Mouse (Mus musculus) left cerebral cortex, postnatal 4 days (tissue): ENCODE data around the gene Gm10842. TPM values are rescaled to one million over a fixed set of nuclear protein-coding genes. Genes with fewer than 3 reads are reported as not detected.

ENCODE experiments used
- DNase-seq: peaks from one replicate; pipeline ENCODE4 v3.0.0-alpha.2; 2022
- intact Hi-C: fragments of 180-260 bp; cut with DNase I; formaldehyde crosslinking; loops from one replicate; pipeline ENCODE4 v1.15.1; 2025
- total RNA-seq, 2 experiments: library from RNA; stranded (reverse); gene quantifications; 2 replicates each; pipeline ENCODE4 v1.2.3; 2021

Gm10842 gene
- total RNA-seq, 2 experiments from 2014 or later: not detected

- no peak for DNase-seq
- intact Hi-C loops: no loop called here
Observed at GRCm38 (mm10) chr11:105152017-105152300, 5.3 kb downstream of the Gm10842 start.

DNA sequence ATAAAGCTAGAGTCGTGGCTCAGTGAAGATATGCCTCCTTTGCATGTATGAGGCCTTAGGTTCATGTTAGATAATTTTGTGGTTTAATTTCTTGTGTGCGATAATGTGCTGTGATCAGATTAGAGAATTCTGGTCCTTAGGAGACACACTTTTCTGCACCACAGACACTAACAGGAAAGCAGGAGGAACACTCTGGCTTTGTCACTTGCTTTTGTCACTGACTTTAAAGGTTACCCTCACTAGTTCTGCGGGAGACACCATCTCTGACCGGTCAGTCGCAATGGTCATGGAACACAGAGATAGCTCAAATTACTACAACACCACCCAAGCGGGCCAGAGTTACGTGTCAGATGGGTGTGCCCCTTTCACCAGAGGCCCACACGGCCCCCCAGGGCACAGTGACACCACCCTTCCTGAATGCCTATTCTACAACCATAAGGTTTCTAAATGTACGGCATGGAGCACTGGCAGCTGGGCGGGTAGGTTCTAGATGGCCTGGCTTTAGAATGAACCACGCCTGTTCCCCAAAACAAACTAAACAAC is 5.7 kb downstream of the Gm10842 start:
- no peak for DNase-seq
- intact Hi-C loops: no loop called here

DNA sequence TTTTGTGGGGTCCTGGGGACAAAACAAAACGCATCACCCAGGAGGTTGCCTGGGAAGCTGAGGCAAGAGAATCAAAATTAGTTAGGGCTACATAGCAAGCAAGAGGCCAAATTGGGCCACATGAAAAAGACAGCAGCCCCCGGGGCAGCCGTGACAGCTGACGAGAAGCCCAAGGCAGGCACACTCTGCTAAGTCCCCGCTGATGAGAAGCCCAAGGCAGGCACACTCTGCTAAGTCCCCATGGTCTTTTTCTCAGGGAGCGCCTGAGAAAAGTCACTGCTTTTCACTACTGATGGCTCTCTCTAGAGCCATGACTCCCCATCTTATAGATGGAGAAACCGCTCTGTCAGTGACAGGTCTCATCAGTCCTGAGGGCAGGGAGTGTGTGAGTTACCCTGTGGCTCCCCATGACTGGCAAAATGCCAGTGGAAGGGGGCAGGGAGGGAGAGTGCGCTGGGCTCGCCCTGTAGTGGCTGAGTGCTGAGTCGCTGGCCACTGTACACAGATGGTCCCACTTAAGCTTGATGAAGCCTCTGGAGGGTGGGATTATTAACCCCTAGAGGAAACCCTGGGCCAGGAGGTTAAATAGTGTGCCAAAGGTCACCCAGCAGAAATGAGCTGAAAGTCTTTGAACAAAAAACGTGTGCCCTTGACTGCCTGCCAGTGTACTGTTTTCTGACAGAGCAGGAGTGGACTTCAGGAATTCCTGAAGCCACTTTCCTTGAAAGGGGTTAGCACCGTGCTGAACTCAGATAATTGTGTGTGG is 6.6 kb downstream of the Gm10842 start:
- peak; percentile 56 for DNase-seq
- intact Hi-C loops: no loop called here

GRCm38 (mm10) chr11:105155915-105156314 is 9.2 kb downstream of the Gm10842 start:
- intact Hi-C loops: no loop called here
- no peak for DNase-seq

- intact Hi-C loops: no loop called here
- DNase-seq: no peak
Observed at GRCm38 (mm10) chr11:105156748-105157267, 10.1 kb downstream of the Gm10842 start.

- intact Hi-C loops: no loop called here
- no peak for DNase-seq
Observed at GRCm38 (mm10) chr11:105158047-105158446, 11.4 kb downstream of the Gm10842 start.

- DNase-seq: no peak
- intact Hi-C loops: no loop called here
Observed at GRCm38 (mm10) chr11:105159673-105160360, 13.1 kb downstream of the Gm10842 start.

- intact Hi-C loops: no loop called here
- no peak for DNase-seq
Observed at GRCm38 (mm10) chr11:105161411-105161810, 14.7 kb downstream of the Gm10842 start.

- DNase-seq: no peak
- intact Hi-C loops: no loop called here
Observed at GRCm38 (mm10) chr11:105164516-105165510, 18.1 kb downstream of the Gm10842 start.

GRCm38 (mm10) chr11:105166780-105167179 is 20.1 kb downstream of the Gm10842 start:
- no peak for DNase-seq
- intact Hi-C loops: no loop called here

DNA sequence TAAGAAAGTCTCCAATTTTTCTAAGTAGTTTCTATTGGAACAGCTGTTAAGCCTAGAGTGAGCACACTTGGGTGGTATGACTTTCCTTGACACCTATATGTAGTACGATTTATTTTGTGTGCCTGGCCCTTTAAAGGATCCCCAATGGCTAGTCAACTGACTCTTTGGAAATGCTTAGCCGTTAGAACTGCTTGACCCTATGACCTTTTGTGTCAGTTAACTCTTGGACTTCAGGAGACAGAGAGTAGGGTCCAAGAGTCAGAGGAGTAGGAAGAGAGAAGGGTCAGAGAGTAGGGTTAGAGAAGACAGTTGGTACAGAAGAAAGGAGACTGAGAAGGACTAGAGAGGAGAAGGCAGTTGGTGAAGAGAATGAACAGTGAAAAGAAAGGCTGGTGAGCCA is 31.8 kb downstream of the Gm10842 start, which contains the start of gene Tlk2:
TSS of gene Tlk2 (plus strand) at position 292 of the 400 bp plus-strand sequence.
- no peak for DNase-seq
- intact Hi-C loops: no loop called here

DNA sequence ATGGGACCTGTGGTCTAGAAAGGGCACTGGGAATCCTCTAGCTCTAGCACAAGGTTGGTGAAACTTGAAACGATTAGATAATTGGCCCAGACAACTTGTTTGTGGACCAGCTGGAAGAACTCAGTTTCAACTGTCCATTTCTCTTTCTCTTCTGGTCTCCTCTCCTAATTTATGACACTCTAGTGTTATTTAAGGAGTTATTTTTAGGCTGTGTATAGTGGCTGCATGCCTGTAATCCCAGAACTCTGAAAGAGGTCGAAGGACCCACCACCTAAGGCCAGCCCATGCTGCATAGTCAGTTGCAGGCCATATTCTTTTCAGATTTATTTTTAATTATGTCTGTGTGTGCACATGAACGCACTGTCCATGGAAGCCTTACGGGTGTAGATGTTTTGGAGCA is 32.8 kb downstream of the Gm10842 start:
- DNase-seq: no peak
- intact Hi-C loops: no loop called here

GRCm38 (mm10) chr11:105180471-105181091 is 33.9 kb downstream of the Gm10842 start:
- intact Hi-C loops: no loop called here

GRCm38 (mm10) chr11:105181126-105181637 is 34.5 kb downstream of the Gm10842 start:
- intact Hi-C loops: no loop called here

More at GRCm38 (mm10) chr11:105180471-105181091, 33.9 kb downstream of the Gm10842 start:
- DNase-seq: peak; percentile 51

GRCm38 (mm10) chr11:105181689-105182460 is 35.2 kb downstream of the Gm10842 start:
- intact Hi-C loops: no loop called here

More at GRCm38 (mm10) chr11:105181126-105181637, 34.5 kb downstream of the Gm10842 start:
- DNase-seq: peak; percentile 98

DNA sequence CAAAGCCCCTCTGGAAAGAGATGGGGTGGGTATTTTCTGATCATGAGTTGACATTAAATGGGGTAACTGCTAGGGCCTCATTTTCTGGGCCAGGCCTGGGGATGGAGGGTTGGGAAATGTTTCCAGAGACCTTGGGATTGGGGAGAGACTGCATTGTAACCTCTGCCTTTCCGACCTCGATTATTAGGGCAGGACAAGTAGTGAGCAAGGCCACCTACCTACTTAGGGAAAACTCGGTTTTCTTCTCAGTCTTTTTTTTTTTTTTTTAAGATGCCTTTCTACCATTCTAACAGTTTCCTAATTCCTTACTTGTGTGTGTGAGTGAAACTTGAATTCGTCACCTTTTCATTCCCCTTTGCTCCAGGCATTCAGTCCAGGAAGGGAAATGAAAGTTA is 35.8 kb downstream of the Gm10842 start:
- intact Hi-C loops: no loop called here
- DNase-seq: no peak

More at GRCm38 (mm10) chr11:105181689-105182460, 35.2 kb downstream of the Gm10842 start:
- DNase-seq: peak; percentile 46

DNA sequence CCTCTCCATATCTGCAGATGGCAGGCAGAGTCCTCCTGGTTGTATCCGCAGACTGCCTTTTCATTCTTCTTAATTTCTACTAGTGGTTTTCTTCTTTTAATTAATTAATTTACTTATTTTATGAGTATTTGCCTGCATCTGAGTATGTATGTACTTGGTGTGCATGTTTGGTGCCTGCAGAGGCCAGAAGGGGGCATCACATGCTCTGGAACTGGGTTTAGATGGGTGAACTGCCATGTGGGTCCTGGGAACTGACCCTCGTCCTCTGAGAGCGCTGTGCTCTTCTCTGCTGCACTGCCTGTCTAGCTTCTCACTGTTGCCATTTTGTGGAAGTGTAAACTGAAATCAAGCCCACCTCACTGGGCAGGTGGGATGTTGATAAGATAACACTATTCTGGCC is 38.0 kb downstream of the Gm10842 start:
- no peak for DNase-seq
- intact Hi-C loops: no loop called here

- DNase-seq: no peak
Observed at GRCm38 (mm10) chr11:105192186-105192585, 45.5 kb downstream of the Gm10842 start.

More at GRCm38 (mm10) chr11:105192186-105192585, 45.5 kb downstream of the Gm10842 start:
- intact Hi-C loops: no loop called here
